Mouse (Mus musculus) embryonic facial prominence, embryonic 15.5 days (tissue): ENCODE measurements around the gene Gm20388. TPM values are rescaled to one million over a fixed set of nuclear protein-coding genes. Genes with fewer than 3 reads are reported as not detected.
A peak's percentile ranks its signal among the peaks of the same experiment; 100 is the strongest.

Experiments
- ATAC-seq: fragments of 200-750 bp; cut with Nextera tagmentation; 2 replicates; pipeline ENCODE4 v1.8.0; 2017; ENCODE audit warnings: low read depth, moderate TSS enrichment; ENCODE audit not compliant: insufficient number of reproducible peaks, low FRiP score, low TSS enrichment
- H3K27ac ChIP-seq: fragments of 300-500 bp; sonication (generic); replicated peaks from 2 replicates; pipeline ENCODE4 v1.5.1; 2015; ENCODE audit warnings: mild to moderate bottlenecking, inconsistent platforms
- H3K27me3 ChIP-seq: fragments of 300-500 bp; sonication (generic); 2 replicates; pipeline ENCODE4 v1.6.1; 2015; ENCODE audit warnings: inconsistent platforms
- H3K36me3 ChIP-seq: fragments of 300-500 bp; sonication (generic); 2 replicates; pipeline ENCODE4 v1.6.1; 2015; ENCODE audit warnings: mild to moderate bottlenecking, inconsistent platforms
- H3K4me1 ChIP-seq: fragments of 300-500 bp; sonication (generic); 2 replicates; pipeline ENCODE4 v1.6.1; 2015; ENCODE audit warnings: inconsistent platforms
- H3K4me2 ChIP-seq: fragments of 300-500 bp; sonication (generic); replicated peaks from 2 replicates; pipeline ENCODE4 v1.6.1; 2015; ENCODE audit warnings: mild to moderate bottlenecking, inconsistent platforms
- H3K4me3 ChIP-seq: fragments of 300-500 bp; sonication (generic); replicated peaks from 2 replicates; pipeline ENCODE4 v1.5.1; 2015; ENCODE audit warnings: mild to moderate bottlenecking, inconsistent platforms
- H3K9ac ChIP-seq: fragments of 300-500 bp; sonication (generic); 2 replicates; pipeline ENCODE4 v1.6.1; 2015; ENCODE audit warnings: inconsistent platforms
- H3K9me3 ChIP-seq: fragments of 300-500 bp; sonication (generic); replicated peaks from 2 replicates; pipeline ENCODE4 v1.6.1; 2016; ENCODE audit warnings: inconsistent platforms
- WGBS: fragments of 180-500 bp; shearing (Covaris S2); methylation state at CpG from one replicate; pipeline ENCODE4 v1.1.7; 2015; 5-methylcytosine and 5-hydroxymethylcytosine counted together
- polyA plus RNA-seq: library from polyadenylated mRNA; unstranded; fragments of >200 nt; fragmentation: Nextera tagmentation; extraction: Ambion mirVana; gene quantifications from 2 replicates; pipeline ENCODE4 v1.2.1, GENCODE M21; 2015

Gm20388 gene
- polyA plus RNA-seq, 1 experiment from 2014 or later, result 8.0 TPM

DNA sequence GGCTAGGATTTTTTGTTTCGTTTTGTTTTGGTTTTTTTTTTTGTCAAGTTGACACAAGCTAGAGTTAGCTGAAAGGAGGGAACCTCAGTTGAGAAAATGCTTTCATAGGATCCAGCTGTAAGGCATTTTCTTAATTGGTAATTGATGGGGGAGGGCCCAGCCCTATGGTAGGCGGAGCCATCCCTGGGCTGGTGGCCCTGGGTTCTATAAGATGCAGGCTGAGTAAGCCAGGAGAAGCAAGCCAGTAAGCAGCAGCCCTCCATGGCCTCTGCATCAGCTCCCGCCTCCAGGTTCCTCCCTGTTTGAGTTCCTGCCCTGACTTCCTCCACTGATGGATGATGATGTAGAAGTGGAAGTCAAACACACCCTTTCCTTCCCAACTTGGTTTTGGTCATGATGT lies 3869.8 kb downstream of the Gm20388 start:
- Histone ChIP-seq H3K27ac (no peak overlapping the region), H3K9me3 (no peaks in the 10 kb centered on the region), H3K36me3 (no peaks in the 10 kb centered on the region), H3K9ac (no peak overlapping the region), H3K27me3 (no peaks in the 10 kb centered on the region), H3K4me1 (peaks cover 16% of the 10 kb centered on the region), H3K4me2 (0 out of 2 replicates have a peak overlapping the region, but pooled peaks have one; percentile 15), H3K4me3 (no peak overlapping the region)
- WGBS, result 20% methylated on average over 3 of the region's 3 CpGs
- no peak for ATAC-seq

DNA sequence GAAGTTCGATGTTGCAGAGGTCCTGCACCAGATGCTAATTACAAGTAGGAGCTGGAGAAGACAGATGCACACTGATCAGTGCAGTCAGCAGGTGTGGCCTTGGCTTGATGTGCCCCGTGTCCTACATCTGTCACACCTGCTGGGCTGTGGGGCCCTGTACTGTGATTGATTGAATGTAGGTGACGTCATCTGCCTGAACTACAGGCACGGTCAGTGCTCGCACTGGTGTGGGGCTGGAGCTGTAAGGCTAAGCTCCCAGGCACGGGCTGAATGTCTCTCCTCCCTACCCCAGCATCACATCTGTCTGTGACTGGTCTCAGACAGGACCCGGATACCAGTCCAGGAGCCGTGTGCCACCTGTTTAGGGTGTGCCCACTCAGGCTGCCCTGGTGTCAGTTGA lies 3870.6 kb downstream of the Gm20388 start:
- no peak overlapping the region for H3K4me2 ChIP-seq
- no peaks in the 10 kb centered on the region for H3K9me3 ChIP-seq
- WGBS, result 62% methylated on average over 8 of the region's 8 CpGs
- no peak overlapping the region for H3K9ac ChIP-seq
- ATAC-seq, result no peak
- H3K36me3 ChIP-seq, result no peaks in the 10 kb centered on the region
- no peaks in the 10 kb centered on the region for H3K27me3 ChIP-seq
- H3K27ac ChIP-seq, result no peak overlapping the region
- no peak overlapping the region for H3K4me3 ChIP-seq
- H3K4me1 ChIP-seq, result peaks cover 16% of the 10 kb centered on the region

DNA sequence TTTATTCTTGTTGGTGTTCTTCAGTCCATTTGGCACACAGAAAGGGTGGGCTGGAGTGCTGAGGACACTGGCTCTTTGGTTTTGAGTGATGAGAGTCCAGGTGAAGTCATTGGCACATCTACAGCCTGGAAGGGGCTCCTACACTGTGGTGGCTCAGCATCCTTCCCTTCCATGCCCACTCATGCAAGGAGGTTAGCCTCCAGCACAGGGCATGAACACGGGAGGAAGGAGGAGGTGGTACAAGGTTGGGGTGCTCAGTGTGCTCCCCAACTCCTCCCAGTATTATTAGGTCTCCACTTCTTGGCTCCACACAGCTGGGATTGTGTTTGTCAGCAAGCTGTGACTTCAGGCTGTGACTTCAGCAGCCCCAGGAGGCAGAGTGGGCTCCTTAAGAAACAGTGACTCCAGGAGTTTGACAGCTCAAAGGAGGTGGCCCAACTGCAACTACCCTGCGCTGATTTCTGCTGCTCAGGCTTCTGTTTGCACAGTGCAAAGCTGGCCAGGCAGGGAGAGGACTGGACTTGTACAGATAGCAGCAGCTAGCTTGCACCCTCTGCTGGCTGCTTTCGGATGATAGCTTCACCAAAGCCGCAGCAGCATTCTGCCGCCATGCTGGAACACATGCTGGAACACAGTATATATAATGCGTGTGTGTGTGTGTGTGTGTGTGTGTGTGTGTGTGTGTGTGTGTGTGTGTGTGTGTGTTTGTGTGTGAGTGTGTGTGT lies 3873.0 kb downstream of the Gm20388 start:
- no peak overlapping the region for H3K27ac ChIP-seq
- no peaks in the 10 kb centered on the region for H3K9me3 ChIP-seq
- no peak overlapping the region for H3K4me3 ChIP-seq
- no peak overlapping the region for H3K4me2 ChIP-seq
- peaks cover 22% of the 10 kb centered on the region for H3K4me1 ChIP-seq
- H3K27me3 ChIP-seq, result no peaks in the 10 kb centered on the region
- no peaks in the 10 kb centered on the region for H3K36me3 ChIP-seq
- peak; percentile 61; the same call in 1 of the 2 replicates for ATAC-seq
- H3K9ac ChIP-seq, result no peak overlapping the region
- WGBS, result 5% methylated on average over 6 of the region's 6 CpGs

DNA sequence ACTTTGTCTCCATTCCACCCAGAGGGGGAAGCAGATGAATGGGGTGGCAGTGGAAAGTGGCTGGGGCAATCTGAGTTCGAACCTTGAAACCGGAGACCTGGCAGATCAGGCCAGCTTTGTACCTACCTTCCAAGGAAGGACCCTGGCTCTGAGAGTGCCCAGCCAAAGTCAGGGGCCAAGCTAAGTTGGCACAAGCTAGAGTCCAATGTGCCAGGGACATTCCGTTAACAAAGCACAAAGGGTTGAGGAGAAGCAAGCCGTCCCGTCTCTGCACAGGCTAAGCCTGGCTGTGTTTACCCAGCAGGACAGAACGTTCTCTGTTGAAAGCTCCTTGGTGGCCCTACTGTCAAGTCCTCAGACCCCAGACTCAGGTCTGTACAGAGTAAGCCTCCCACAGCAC lies 3875.5 kb downstream of the Gm20388 start:
- ATAC-seq, result no peak
- H3K36me3 ChIP-seq, result no peaks in the 10 kb centered on the region
- peaks cover 10% of the 10 kb centered on the region; the same call in 1 of the 2 replicates for H3K4me1 ChIP-seq
- H3K4me2 ChIP-seq, result no peak overlapping the region
- no peak overlapping the region for H3K4me3 ChIP-seq
- 72% methylated on average over 6 of the region's 6 CpGs for WGBS
- H3K9me3 ChIP-seq, result no peaks in the 10 kb centered on the region
- H3K27ac ChIP-seq, result no peak overlapping the region
- H3K9ac ChIP-seq, result no peak overlapping the region
- no peaks in the 10 kb centered on the region for H3K27me3 ChIP-seq

DNA sequence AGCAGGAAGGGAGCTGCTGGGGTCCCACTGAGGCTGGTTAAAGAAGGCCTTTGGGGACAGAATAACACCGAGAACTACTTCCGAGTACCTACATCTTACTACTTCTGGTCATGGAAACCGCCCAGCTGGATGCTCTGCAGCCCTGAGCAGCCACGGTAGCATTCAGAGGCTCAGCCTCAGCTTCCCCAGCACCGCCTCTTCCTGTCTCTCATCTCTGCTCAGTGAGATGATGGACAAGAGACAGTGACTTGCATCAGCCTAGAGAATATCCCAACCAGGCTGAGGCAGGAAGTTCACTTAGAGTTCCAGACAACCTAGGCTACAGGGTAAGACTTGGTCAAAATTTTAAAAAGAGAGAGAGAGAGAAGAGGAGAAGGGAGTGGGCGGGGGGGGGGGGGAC lies 3876.0 kb downstream of the Gm20388 start:
- WGBS, result 71% methylated on average over 6 of the region's 6 CpGs
- no peak overlapping the region for H3K4me3 ChIP-seq
- H3K27me3 ChIP-seq, result no peaks in the 10 kb centered on the region
- no peak overlapping the region for H3K9ac ChIP-seq
- H3K36me3 ChIP-seq, result no peaks in the 10 kb centered on the region
- H3K4me2 ChIP-seq, result no peak overlapping the region
- no peaks in the 10 kb centered on the region for H3K9me3 ChIP-seq
- no peak for ATAC-seq
- peaks cover 10% of the 10 kb centered on the region; the same call in 1 of the 2 replicates for H3K4me1 ChIP-seq
- no peak overlapping the region for H3K27ac ChIP-seq

DNA sequence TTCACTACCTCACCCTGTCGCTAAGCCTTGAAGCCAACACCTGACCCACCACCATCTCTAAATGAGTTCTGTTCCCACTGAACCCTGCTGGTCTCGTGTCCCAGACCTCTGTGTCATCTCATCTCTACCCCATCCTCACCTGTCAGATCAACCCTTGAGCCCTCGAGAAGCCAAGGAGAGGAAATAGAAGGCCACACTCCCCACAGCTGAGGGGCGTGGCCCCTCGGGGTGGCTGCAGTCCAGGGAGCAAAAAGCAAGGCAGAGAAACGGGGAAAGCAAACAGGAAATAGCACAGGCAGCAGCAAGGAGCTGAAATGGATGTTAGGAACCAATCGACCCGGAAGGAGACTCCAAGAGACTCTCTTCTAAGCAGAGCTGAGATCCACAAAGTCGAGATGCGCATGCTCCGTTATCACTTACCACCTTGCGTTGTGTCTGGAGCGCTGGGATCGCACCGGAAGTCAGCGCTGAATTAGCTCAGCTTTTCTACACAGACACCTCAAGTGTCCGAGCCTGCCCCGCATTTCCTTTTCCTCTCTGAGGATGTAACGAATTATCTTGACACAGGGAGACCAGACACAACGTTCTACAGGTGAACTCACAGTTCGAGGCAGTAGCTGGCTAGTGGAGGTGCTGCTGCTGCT lies 3876.7 kb downstream of the Gm20388 start:
- Histone ChIP-seq H3K4me3 (no peak overlapping the region), H3K4me2 (0 out of 2 replicates have a peak overlapping the region, but pooled peaks have one; percentile 10), H3K27me3 (no peaks in the 10 kb centered on the region), H3K4me1 (peaks cover 10% of the 10 kb centered on the region; the same call in 1 of the 2 replicates), H3K27ac (no peak overlapping the region), H3K9me3 (no peaks in the 10 kb centered on the region), H3K9ac (no peak overlapping the region), H3K36me3 (no peaks in the 10 kb centered on the region)
- 53% methylated on average over 21 of the region's 21 CpGs for WGBS
- ATAC-seq, result no peak

DNA sequence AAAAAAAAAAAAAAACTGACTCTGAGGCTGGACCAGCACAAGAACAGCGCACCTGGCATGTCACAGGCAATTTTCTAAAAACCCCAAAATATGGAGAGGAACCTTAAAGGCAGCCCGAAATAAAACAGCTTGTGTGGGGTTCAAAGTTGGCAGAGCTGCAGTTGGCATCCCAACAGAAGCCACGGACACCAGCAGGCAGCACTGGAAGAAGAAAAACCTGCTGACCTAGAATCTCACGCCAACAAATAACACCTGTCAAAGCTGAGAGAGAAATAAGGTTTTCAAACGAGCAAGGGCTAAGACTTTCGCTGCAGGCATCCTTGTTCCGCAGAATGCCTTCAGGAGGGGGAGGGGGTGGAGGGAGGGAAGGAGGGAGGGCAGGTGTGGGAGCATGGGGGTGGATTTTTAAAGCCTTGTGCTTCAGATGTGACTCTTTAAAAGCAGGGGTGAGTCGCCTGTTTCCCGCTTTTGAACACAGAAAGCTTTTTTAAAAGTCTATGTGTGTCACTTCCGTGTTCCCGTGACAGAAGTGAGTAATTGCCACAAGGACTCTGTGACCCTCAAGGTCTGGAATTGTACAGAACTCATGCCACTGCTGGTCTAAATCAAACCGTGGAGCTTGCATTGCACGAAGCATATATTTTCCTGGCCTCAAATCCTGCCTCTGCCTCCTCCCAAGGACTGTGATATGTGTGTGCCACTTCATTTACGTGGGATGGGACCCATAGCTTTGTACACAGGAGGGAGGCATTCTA lies 3878.0 kb downstream of the Gm20388 start:
- no peaks in the 10 kb centered on the region for H3K9me3 ChIP-seq
- 35% methylated on average over 14 of the region's 14 CpGs for WGBS
- no peaks in the 10 kb centered on the region for H3K36me3 ChIP-seq
- H3K27me3 ChIP-seq, result no peaks in the 10 kb centered on the region
- no peak overlapping the region for H3K27ac ChIP-seq
- ATAC-seq, result no peak
- H3K4me1 ChIP-seq, result peaks cover 9% of the 10 kb centered on the region; the same call in 1 of the 2 replicates
- H3K9ac ChIP-seq, result no peak overlapping the region
- no peak overlapping the region for H3K4me3 ChIP-seq
- H3K4me2 ChIP-seq, result no peak overlapping the region

DNA sequence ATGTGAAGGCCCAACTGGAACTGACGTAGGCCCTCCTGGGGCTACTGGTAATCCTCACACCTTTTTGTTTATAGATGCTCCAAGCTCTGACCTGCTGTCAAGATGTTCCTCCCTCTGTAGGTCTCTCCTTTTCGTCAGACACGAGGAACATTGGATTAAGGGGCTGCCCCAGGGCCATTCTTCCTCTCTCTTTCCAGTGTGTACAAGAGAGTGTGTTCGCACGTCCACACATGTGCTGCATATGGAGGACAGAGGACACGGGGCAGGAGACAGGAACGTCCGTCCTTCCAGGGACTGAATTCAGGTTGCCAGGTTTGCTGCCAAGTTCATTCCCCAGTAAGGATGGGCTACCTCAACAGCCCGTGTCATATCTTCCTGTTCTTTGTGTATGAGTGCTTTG lies 3878.8 kb downstream of the Gm20388 start:
- no peak for ATAC-seq
- Histone ChIP-seq H3K9me3 (no peaks in the 10 kb centered on the region), H3K27me3 (no peaks in the 10 kb centered on the region), H3K4me1 (peaks cover 10% of the 10 kb centered on the region), H3K9ac (no peak overlapping the region), H3K4me2 (no peak overlapping the region), H3K27ac (no peak overlapping the region), H3K36me3 (no peaks in the 10 kb centered on the region), H3K4me3 (no peak overlapping the region)
- WGBS, result 52% methylated on average over 9 of the region's 9 CpGs

DNA sequence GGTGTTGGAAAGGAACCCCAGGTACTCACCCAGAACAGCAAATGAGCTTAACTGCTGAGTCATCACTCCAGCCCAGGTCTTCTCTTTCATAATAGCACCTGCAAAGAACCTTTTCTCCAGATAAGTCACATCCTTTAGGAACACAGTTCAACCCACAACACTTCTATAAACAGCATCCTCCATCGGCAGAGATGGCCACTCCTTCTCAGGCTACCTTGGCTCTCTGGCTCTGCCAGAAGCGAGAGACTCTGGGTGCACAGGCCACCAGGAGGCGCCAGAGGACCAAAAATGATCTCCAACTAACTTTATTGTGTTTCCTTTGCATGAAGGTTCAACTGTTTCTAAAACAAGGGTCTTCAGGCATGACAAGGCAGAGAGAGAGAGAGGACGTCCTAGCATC lies 3879.3 kb downstream of the Gm20388 start:
- no peaks in the 10 kb centered on the region for H3K36me3 ChIP-seq
- H3K4me1 ChIP-seq, result peaks cover 10% of the 10 kb centered on the region
- H3K4me2 ChIP-seq, result no peak overlapping the region
- no peak overlapping the region for H3K4me3 ChIP-seq
- ATAC-seq, result no peak
- H3K9me3 ChIP-seq, result no peaks in the 10 kb centered on the region
- H3K9ac ChIP-seq, result no peak overlapping the region
- WGBS, result 0% methylated on average over 4 of the region's 4 CpGs
- H3K27ac ChIP-seq, result no peak overlapping the region
- no peaks in the 10 kb centered on the region for H3K27me3 ChIP-seq

DNA sequence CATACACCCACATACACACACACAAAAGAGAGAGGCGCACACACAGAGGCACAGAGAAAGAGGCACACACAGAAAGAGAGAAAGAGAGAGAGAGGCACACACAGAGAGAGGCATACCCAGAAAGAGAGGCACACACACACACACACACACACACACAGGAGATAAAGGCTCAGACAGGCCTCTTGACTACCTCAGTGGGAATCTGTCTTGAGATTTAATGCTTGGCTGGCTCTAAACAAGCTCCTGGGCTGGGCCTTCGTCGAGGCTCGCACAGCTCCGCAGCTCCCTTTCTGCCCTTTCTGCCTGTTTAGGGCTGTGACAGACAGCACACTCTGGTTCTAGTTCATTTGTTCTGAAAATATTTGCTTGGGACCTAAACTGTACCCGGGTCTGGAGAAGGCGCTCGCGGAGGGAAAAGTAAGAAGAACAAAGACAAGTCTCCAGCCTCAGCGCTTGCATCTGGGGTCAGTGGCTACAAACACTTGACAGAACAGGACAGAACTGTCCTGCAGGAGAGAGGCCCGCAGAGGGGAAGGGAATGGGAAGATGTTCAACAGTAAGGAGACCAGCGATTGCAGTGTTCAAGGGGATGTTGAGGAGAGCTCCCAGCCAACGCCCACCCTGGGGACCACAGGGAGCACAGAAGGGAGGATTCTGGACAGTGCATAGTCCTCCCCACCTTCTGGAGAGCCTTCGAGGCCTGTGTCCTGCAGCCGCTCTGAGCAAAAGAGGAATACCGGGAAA lies 3880.6 kb downstream of the Gm20388 start:
- Histone ChIP-seq H3K9ac (no peak overlapping the region), H3K4me1 (peaks cover 10% of the 10 kb centered on the region), H3K36me3 (no peaks in the 10 kb centered on the region), H3K9me3 (no peaks in the 10 kb centered on the region), H3K27me3 (no peaks in the 10 kb centered on the region), H3K4me2 (no peak overlapping the region), H3K4me3 (no peak overlapping the region), H3K27ac (no peak overlapping the region)
- ATAC-seq, result no peak
- 66% methylated on average over 16 of the region's 16 CpGs for WGBS

DNA sequence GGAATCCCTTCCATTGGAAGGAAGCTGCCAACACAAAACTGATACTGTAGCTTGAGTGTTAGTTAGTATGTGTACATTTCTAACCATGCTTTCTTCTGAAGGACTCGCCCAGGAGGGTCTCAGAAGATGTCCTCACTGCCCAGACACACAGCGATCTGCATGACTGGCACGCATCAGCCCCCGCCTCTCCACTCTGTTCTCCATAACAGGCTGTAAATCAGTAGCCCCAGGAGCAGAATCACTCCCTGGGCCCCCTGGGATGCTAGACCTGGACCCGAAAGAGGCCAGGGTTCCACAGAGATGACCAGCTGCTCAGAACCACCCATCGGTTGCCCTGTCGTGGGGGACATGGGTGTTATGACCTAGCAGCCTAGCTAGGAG lies 3881.2 kb downstream of the Gm20388 start:
- no peak for ATAC-seq
- Histone ChIP-seq H3K4me2 (no peak overlapping the region), H3K4me1 (peaks cover 10% of the 10 kb centered on the region), H3K36me3 (no peaks in the 10 kb centered on the region), H3K9me3 (no peaks in the 10 kb centered on the region), H3K9ac (no peak overlapping the region), H3K27me3 (no peaks in the 10 kb centered on the region), H3K4me3 (no peak overlapping the region), H3K27ac (no peak overlapping the region)
- WGBS, result 84% methylated on average over 7 of the region's 7 CpGs
